Mouse (Mus musculus) retina, postnatal 7 days (tissue): ENCODE measurements around the gene Rab1b.

Source experiments
- DNase-seq: peaks from one replicate; pipeline ENCODE4 v3.0.0-alpha.2; 2012; ENCODE audit warnings: low read depth, low spot score

Gene Rab1b

DNA sequence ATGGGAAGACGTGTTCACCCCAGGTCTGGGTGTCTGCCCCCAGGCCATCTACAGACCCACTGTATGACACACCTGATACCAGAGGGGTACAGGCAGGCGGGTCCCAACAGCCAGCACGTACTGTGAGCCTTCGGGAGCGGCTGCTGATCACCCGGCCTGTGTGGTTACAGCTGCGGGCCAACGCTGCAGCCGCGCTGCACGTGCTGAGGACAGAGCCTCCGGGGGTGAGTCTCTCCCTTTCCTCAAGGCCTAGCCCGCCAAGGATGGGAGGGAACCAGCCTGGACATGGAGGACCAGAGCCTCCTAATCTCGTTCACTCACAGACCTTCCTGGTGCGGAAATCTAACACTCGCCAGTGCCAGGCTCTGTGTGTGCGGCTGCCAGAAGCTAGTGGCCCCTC lies 55.8 kb downstream of the Rab1b start:
- DNase-seq, result no peak

- DNase-seq, result no peak
Measured at GRCm38 (mm10) chr19:5050047-5050905, 56.6 kb downstream of the Rab1b start, which contains the start of gene Rin1. Gene Rin1 (plus strand): TSS chr19:5050481.

GRCm38 (mm10) chr19:5049325-5049724 lies 57.5 kb downstream of the Rab1b start:
- DNase-seq, result no peak
